Mouse (Mus musculus): ENCODE measurements around the gene Kif26b.

- no peak for TF ChIP-seq POLR2A (IDR thresholded peaks at IDR 0.05; ENCODE audit: insufficient read depth, low read depth, low read length)
- TF ChIP-seq CTCF (IDR thresholded peaks at IDR 0.05; ENCODE audit: insufficient read depth, low read depth, low read length), result no peak
Measured at GRCm38 (mm10) chr1:178784043-178784442, 255.1 kb downstream of the Kif26b start.
